Mouse (Mus musculus) C2C12 (cell line): ENCODE data around the gene Spata17. TPM values are rescaled to one million over a fixed set of nuclear protein-coding genes. Genes with fewer than 3 reads are reported as not detected.

Experiments used
- H3K27me3 ChIP-seq: one replicate; pipeline ENCODE4 v1.6.1; 2011; ENCODE audit not compliant: control insufficient read depth, insufficient read depth, insufficient read length
- H3K36me3 ChIP-seq: one replicate; pipeline ENCODE4 v1.6.1; 2011; ENCODE audit not compliant: control insufficient read depth, insufficient read depth
- H3K4me3 ChIP-seq: one replicate; pipeline ENCODE4 v1.5.1; 2011; ENCODE audit warnings: mild to moderate bottlenecking, control low read depth; ENCODE audit not compliant: poor library complexity, insufficient read depth, severe bottlenecking
- H3K79me2 ChIP-seq: one replicate; pipeline ENCODE4 v1.6.1; 2011; ENCODE audit not compliant: control insufficient read depth, insufficient read depth
- H3K79me3 ChIP-seq: one replicate; pipeline ENCODE4 v1.6.1; 2011; ENCODE audit warnings: low read depth, control low read depth
- H3ac ChIP-seq: one replicate; pipeline ENCODE3; 2011; ENCODE audit warnings: low read depth; ENCODE audit not compliant: control insufficient read depth, insufficient read length
- CEBPB ChIP-seq: IDR thresholded peaks from one replicate; pipeline ENCODE4 v1.6.1; 2011; ENCODE audit warnings: low read depth, mild to moderate bottlenecking, control low read depth, moderate library complexity
- CTCF ChIP-seq: IDR thresholded peaks from one replicate; pipeline ENCODE4 v1.5.1; 2011; ENCODE audit not compliant: control insufficient read depth, insufficient read depth, insufficient read length
- FOSL1 ChIP-seq: IDR thresholded peaks from one replicate; pipeline ENCODE4 v1.8.0; 2011; ENCODE audit warnings: mild to moderate bottlenecking, low read length; ENCODE audit not compliant: poor library complexity, insufficient read depth, severe bottlenecking
- MAX ChIP-seq: IDR thresholded peaks from one replicate; pipeline ENCODE4 v1.6.1; 2011; ENCODE audit warnings: mild to moderate bottlenecking, control low read depth
- MYOD1 ChIP-seq: IDR thresholded peaks from one replicate; pipeline ENCODE4 v1.6.1; 2011; ENCODE audit warnings: low read depth; ENCODE audit not compliant: control insufficient read depth, insufficient read length
- MYOG ChIP-seq: IDR thresholded peaks from one replicate; pipeline ENCODE4 v1.6.1; 2011; ENCODE audit not compliant: control insufficient read depth, insufficient read length; ENCODE audit errors: extremely low read depth
- USF1 ChIP-seq: IDR thresholded peaks from one replicate; pipeline ENCODE4 v1.6.1; 2011; ENCODE audit warnings: low read depth, mild to moderate bottlenecking, control low read depth, moderate library complexity
- polyA plus RNA-seq: library from polyadenylated mRNA; unstranded; fragments of >200 nt; fragmentation: generic; extraction: Trizol; gene quantifications from one replicate; pipeline ENCODE4 v1.2.1, GENCODE M21; 2012; ENCODE audit warnings: missing spikeins

Spata17 gene
- polyA plus RNA-seq, 1 experiment, result 0.08 TPM

GRCm38 (mm10) chr1:187230255-187230654 lies 15.0 kb upstream of the Spata17 start:
- no peaks in the 10 kb centered on the region for H3K27me3 ChIP-seq
- H3K36me3 ChIP-seq, result peaks cover 37% of the 10 kb centered on the region
- H3K79me3 ChIP-seq, result peaks cover 36% of the 10 kb centered on the region
- H3ac ChIP-seq, result no peak overlapping the region
- peaks cover 53% of the 10 kb centered on the region for H3K79me2 ChIP-seq
- TF ChIP-seq MAX (no peak), CEBPB (no peak), CTCF (no peak), MYOG (no peak), MYOD1 (no peak), USF1 (no peak), FOSL1 (no peak)
- H3K4me3 ChIP-seq, result no peak overlapping the region

DNA sequence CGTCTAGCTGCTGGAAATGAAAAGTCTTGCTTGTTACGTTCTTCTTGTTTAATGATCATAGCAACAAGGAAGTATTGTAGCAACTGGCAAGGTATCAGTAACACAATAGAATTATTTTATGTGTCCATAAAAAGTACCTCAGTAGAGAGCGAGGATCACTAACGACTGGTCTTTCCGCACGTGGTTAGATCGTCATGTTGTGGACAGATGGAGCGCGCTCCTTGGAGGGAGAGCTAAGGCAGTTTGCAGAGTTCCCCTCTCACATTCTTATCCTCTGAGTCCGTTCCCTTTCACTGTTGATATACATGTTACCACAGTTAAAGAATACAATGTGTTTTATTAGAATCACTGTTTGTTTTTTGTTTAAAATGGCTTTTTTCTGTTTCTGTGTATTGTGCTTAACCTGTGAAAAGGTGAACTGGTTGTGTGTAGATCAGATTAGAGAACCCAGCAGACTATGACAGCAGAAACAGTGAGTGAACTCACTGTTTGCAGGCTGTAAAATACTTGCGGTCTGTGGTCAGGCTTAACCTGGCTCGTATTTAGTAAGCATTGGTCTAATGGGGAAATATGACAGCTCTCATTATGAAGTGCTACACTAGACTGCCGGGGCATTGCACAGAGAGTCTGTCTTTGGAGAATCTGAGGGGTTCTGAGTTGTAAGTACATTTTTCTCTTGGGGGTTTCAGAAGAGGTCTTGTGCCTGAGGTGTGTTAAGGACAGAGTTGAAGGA lies 13.3 kb upstream of the Spata17 start:
- H3K27me3 ChIP-seq, result no peaks in the 10 kb centered on the region
- TF ChIP-seq USF1, result no peak
- no peak for TF ChIP-seq FOSL1
- TF ChIP-seq CTCF, result no peak
- no peak for TF ChIP-seq MYOD1
- TF ChIP-seq CEBPB, result no peak
- TF ChIP-seq MAX, result no peak
- no peak for TF ChIP-seq MYOG
- H3K36me3 ChIP-seq, result peaks cover 37% of the 10 kb centered on the region
- H3K79me3 ChIP-seq, result peaks cover 41% of the 10 kb centered on the region
- H3ac ChIP-seq, result no peak overlapping the region
- H3K4me3 ChIP-seq, result no peak overlapping the region
- peaks cover 65% of the 10 kb centered on the region for H3K79me2 ChIP-seq

GRCm38 (mm10) chr1:187226328-187227025 lies 11.2 kb upstream of the Spata17 start:
- Histone ChIP-seq H3K4me3 (no peak overlapping the region), H3K36me3 (peaks cover 33% of the 10 kb centered on the region), H3K27me3 (no peaks in the 10 kb centered on the region), H3K79me3 (peaks cover 42% of the 10 kb centered on the region), H3ac (no peak overlapping the region), H3K79me2 (peaks cover 70% of the 10 kb centered on the region)
- TF ChIP-seq USF1 (no peak), CEBPB (no peak)

DNA sequence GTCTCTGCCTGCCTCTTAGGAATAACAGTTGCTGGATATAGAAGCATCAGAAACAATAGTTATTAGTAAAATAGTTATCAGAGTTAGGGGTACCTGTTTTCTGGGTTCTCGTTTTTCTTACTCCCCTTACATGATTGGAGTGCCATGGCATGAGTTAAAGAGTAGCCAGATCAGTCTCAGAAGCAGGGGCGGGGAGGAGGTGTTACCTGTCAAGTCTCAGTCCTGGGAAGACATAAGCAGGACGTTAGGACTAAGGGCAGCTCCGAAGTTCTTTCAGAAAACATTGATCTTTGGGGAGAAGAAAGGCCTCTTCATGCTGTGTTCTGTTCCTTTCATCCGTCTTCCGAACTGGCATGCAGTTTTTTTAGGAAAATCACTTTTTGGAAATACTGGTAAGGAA lies 5.5 kb upstream of the Spata17 start:
- H3K36me3 ChIP-seq, result peaks cover 11% of the 10 kb centered on the region
- no peak overlapping the region for H3ac ChIP-seq
- H3K27me3 ChIP-seq, result no peaks in the 10 kb centered on the region
- TF ChIP-seq CEBPB (no peak), CTCF (no peak), MYOD1 (no peak), USF1 (no peak), MYOG (no peak), MAX (no peak), FOSL1 (no peak)
- peaks cover 44% of the 10 kb centered on the region for H3K79me3 ChIP-seq
- H3K79me2 ChIP-seq, result peaks cover 78% of the 10 kb centered on the region
- no peak overlapping the region for H3K4me3 ChIP-seq

DNA sequence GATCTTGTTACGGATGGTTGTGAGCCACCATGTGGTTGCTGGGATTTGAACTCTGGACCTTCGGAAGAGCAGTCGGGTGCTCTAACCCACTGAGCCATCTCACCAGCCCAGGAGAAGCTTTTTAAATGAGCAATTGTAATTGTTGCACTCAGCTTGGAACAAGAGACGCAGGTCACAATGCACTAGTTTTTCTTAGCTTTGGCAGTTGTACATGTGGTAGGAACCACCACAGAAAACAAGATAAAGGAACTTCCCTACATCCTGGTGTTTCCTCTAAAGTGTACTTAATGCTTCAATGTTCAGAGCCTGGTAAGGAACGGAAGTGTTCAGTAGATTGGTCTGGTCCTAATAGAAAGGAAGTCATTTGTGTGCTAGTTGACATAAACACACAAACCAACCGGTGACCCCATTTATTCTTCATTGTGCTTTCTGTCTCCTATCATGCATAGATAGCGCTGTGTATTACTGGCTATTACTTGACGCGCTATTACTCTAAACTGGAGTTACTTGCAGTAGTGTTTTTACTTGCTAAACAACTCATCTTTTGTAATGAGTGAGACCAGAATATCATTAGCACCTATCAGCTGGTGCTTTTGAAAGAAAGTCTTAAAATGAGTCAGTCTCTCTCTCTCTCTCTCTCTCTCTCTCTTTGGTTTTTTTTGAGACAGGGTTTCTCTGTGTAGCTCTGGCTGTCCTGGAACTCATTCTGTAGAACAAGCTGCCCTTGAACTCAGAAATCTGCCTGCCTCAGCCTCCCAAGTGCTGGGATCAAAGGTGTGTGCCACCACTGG lies 1.6 kb upstream of the Spata17 start:
- Histone ChIP-seq H3K79me2 (peaks cover 65% of the 10 kb centered on the region), H3ac (no peak overlapping the region), H3K27me3 (no peaks in the 10 kb centered on the region), H3K4me3 (no peak overlapping the region), H3K36me3 (peaks cover 6% of the 10 kb centered on the region), H3K79me3 (peaks cover 37% of the 10 kb centered on the region)
- no peak for TF ChIP-seq MAX
- no peak for TF ChIP-seq FOSL1
- no peak for TF ChIP-seq MYOD1
- TF ChIP-seq MYOG, result no peak
- TF ChIP-seq USF1, result no peak
- TF ChIP-seq CEBPB, result no peak
